Mouse (Mus musculus): Measurements from ENCODE around the gene Alpk1.

DNA sequence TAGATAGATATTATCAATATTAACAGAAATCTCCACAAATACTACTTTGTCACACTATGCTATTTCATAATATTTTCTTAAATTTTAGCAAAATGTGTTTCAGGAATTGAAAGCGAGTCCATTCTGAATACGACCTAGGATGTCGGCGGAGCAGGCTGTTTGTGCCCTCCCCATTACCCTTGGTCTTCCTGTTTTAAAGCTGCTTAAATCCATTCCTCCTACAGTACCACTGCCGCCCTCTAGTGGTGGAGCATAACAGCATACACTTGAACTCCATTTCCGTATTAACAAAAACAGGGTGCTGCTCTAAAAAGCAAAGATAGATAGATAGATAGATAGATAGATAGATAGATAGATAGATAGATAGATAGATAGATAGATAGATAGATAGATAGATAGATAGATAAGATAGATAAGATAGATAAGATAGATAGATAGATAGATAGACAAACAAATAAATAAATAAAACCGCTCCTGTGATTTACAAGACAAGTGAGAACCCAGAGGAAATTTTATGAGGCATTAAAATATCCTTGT lies 17.2 kb downstream of the Alpk1 start:
- TF ChIP-seq POLR2A (IDR thresholded peaks at IDR 0.05; ENCODE audit: control insufficient read depth, extremely low read depth, insufficient read depth, low read length, poor library complexity) (no peak), CTCF (IDR thresholded peaks at IDR 0.05; ENCODE audit: borderline replicate concordance, control insufficient read depth, extremely low read depth, insufficient read depth, low read length, poor library complexity) (no peak)
